Mouse (Mus musculus) layer of hippocampus, postnatal 25 days (tissue): ENCODE data around the gene Apoa2. TPM values are rescaled to one million over a fixed set of nuclear protein-coding genes. Genes with fewer than 3 reads are reported as not detected.
"Not testable (repeated sequence)": the region's sequence is repeated elsewhere in the genome, so short reads cannot be mapped to it uniquely, and the experiment has no call there.

Experiments used
- DNase-seq, 2 experiments: peaks; one replicate each; pipeline ENCODE4 v3.0.0; 2022; ENCODE audit warnings: mixed read lengths in 2 of 2, low spot score in 1 of 2; ENCODE audit errors: extremely low spot score in 1 of 2
- total RNA-seq, 2 experiments: library from RNA; stranded (reverse); gene quantifications; 2 replicates each; pipeline ENCODE4 v1.2.3; 2021

Gene Apoa2
- total RNA-seq, 2 experiments from 2014 or later = 1.9 to 2.3 TPM

DNA sequence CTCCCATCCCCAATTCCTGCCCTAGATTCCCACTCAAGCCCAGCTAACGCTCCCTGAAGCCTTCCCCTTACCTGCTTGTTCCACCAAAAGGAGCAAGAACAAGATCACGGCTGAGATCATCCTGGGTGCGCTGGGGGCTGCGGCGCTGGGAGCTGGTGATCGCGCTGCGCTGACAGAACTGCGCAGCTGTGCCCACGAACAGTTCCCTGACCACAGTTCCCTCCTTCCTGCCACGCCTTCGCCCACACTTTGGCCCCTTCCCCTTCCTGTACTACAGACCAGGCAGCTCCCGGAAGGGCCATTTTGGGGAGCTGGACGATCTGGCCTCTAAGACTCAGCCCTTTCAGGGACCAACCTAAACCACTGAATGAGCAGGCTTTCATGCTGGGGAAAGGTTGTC lies 9.3 kb downstream of the Apoa2 start, which contains the start of gene Fcer1g:
Gene Fcer1g, minus strand, starts transcription at position 240 of the 400 bp plus-strand sequence.
- DNase-seq = no peak

GRCm38 (mm10) chr1:171234538-171234937 lies 9.7 kb downstream of the Apoa2 start:
- no peak for DNase-seq

- DNase-seq = no peak
Observed at GRCm38 (mm10) chr1:171235791-171236190, 10.9 kb downstream of the Apoa2 start.

DNA sequence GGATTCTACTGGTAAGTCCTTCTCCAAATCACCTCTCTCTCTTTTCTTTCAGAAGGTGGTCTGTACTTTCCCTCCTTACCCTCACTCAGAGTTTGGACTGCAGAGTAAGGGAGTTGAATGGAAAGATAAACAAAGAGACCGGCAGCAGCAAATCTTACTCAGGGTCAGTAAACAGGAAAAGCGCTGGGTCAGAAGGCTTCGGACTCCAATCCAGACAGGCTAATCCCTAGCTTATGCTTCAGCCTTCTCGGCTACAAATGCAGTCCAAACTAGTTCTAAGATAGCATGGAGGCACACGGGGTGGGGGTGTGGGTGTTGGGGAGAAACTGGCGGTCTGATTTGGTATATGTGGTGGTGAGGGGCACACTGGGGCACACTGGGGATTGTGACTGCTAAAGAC lies 12.6 kb downstream of the Apoa2 start:
- DNase-seq = no peak

DNA sequence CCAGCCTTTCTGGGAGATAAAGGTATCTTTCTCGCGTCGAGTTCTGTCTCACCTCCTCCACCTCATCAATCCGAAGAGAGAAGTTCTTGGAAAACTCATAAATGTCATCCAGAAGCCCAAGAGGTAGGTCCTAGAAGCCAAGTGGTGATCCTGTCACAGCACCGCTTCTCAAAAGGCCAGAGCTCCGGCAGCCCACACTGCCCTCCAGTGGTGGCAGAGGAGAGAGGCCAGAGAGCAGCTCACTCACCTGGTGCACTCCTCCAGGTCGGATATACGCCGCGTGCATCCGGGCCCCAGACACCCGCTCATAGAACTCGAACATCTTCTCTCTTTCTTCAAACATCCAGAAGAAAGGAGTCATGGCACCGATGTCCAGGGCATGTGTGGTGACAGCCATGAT lies 13.6 kb downstream of the Apoa2 start:
- DNase-seq = peak in 1 of 2 experiments; percentile 49

DNA sequence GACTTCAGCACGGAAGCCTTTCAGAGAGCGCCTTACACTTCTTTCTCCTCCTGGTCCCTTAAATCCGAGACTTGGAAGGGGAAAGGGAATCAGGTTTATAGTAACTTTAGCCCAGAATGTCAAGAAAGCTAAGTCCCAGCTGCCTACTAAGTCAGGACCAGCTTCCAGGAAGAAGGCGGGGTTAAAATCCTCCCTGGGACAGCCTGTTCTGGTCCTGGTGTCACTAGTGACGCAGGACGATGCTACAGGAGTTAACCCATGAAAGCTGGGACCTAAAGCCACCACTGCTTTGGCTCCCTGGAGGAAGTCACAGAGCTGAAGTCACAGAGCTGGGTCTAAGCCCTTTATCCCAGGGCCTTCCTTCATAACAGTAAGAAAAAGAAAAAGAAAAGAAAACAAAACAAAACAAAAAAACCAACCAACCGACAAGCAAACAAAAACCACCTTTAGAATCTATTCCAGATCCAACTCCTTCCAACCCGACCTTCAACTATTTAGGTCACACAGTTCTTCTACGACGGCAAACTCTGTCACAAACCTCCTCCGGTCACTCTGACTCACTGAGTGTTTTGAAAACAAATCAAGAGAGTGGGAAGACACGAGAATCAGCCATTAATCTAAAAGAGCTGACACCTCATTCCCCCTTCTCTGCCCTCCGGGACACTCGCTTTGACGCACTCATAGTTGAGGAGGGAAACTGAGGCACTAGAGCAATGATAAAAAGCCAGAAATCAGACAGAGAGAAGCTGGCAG lies 15.3 kb downstream of the Apoa2 start:
- no peak for DNase-seq

GRCm38 (mm10) chr1:171240911-171241310 lies 16.1 kb downstream of the Apoa2 start:
- no peak for DNase-seq

- DNase-seq = not testable (repeated sequence)
Observed at GRCm38 (mm10) chr1:171241952-171242351, 17.1 kb downstream of the Apoa2 start.

DNA sequence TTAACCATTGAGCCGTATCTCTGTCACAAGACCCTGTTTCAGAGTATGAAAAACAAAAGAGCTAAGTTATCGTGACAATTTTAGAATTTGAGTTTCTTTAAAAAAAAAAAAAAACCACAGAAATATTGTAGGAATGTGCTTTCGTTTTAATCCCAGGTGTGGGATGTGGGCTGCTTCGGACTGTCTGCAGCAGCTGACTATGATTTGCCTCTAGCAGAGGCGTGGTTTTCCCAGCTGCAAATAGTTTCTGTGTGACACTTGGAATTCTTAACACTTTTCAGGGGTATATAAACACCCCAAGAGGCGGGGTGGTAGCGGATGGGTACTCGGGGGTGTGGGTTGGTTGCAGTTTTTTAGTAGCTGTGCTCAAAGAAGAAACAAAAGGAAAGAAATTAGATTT lies 20.5 kb downstream of the Apoa2 start:
- no peak for DNase-seq

- peak; percentile 98 for DNase-seq
Observed at GRCm38 (mm10) chr1:171246709-171247452, 22.0 kb downstream of the Apoa2 start.

DNA sequence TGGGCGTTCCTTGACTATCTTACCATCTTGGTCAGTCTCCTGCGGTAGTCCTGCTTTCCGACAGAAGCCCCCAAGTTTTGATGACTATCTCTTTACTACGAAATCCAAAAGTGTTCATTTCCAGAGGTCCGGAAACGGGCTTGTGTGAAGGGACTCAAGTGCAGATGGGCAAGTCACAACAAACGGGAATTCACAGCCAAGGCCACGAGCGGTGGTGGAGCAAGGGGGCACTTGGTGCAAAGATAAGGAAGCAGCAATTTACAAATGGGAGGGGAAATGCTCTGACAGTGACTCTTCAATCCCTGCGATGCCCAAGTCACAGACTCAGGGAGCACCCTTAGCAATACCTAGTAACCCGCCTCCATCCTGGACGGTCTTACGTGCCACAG lies 22.6 kb downstream of the Apoa2 start:
- no peak for DNase-seq

DNA sequence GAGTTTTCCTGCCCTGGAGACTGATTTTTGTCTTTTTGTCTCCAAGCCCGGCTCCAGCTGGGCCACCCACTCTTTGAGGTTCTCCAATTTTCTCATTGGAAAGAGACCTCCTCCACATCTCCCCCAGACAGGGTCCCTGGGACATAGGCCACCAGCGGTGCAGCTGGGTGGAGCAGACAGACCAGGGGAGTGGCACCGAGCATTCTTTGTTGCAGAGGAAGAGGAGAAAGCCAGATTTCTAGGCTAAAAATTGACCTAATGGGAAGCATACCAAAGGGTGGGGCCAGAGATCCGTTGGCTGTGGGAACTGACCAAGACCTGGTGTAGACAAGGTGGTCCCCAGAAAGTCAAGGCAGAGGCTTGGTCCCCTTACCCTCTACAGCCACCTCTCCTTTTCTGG lies 23.1 kb downstream of the Apoa2 start:
- no peak for DNase-seq

DNA sequence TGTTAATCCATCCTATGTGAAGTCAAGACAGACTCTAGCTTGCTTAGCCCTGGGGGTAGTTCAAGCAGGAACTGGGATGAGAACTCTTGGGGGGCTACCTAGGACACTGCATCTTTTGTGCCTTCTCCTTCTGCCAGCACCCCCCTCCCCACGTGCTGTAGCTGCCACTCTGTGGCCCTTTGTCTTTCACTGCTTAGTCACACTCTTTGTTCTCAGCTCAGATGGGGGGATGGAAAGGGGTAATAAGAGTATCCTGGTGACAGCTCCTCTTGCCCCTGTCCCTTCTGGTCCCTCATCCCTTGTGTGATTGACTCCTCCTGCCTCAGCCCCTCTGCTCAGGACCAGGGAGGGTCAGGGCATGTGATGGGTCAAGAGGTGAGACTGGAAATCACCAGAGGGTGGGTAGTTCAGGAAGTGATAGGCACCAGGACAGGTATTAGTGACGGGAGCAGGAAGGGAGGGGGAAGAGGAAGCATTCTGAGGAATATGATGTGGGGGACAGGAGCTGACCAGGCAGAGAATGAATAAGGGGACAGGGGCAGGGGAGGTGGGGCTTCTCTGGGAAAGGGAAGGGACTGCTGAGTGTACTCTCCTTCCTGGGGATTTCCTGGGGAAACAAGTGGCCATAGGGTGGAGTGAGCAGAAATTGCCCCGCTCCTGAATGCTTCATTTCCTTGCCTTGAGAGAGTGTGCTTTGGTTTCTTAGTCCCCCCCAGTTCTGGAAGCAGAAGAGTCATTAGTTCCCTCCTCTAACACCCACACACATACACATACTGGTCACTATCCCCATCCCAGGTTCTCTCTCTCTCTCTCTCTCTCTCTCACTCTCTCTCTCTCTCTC lies 23.8 kb downstream of the Apoa2 start:
- no peak for DNase-seq

DNA sequence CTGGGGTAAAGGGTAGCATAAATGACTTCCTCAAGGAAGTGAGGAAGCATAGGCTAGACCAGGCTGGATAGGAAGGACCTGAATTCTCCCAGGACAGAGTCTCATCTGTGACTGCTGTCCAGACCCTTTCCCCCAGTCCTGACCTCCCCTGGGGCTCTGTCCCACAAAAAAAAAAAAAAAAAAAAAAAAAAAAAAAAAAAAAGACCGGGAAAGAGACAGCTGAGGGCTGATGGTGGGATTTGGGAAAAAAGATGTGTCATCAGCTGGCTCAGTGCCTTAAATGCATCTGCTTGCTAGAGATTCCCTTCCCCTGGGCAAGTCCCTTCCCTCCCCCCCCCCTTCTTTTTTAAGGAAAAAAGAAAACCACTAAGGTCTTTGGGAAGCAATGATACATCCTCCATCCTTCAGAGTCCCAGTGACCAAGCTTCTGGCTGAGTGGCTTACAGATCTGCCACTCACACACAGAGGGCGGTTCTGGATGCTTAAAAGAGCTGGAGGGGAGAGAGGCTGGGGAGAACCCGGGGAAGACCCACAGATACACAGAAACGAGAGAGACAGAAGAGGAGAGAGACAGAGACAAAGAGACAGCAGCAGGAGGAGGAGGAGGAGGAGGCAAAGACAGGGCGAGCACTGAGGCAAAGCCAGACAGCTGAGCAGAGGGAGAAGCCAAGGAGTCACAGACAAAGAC lies 25.2 kb downstream of the Apoa2 start, which contains the start of gene Adamts4:
Gene Adamts4, plus strand, starts transcription at position 509 of the 688 bp plus-strand sequence.
- peak in 1 of 2 experiments; percentile 52 for DNase-seq

DNA sequence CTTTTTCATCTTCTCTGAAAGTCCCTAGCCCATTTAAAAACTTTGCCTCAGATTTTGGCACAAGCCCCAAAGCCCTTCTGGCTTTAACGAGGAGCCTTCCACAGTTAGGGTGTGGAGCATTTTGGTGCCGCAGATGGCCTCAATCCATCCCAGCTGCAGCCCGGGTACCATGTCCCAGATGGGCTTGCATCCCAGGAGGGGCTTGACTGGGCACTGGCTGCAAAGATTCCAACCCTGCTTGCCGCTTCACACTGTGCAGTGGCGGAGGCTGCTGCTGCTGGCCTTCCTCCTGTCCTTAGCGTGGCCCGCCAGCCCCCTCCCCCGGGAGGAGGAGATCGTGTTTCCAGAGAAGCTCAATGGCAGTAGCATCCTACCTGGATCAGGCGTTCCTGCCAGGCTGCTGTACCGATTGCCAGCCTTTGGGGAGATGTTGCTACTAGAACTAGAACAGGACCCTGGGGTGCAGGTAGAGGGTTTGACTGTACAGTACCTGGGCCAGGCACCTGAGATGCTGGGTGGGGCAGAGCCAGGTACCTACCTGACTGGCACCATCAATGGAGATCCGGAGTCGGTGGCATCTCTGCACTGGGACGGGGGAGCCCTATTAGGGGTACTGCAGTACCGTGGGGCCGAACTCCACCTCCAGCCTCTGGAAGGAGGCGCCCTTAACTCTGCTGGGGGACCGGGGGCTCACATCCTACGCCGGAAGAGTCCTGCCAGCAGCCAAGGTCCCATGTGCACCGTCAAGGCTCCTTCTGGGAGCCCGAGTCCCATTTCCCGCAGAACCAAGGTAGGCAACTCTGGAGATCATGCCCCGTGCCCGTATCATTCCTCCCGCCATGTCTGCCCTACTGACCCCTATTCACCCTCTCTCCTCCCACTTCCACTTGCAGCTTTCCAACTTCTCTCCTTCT lies 26.1 kb downstream of the Apoa2 start, which contains the start of gene Ndufs2:
Gene Ndufs2, minus strand, starts transcription at position 709 of the 914 bp plus-strand sequence.
- DNase-seq = no peak

- DNase-seq = no peak
Observed at GRCm38 (mm10) chr1:171251594-171252324, 26.9 kb downstream of the Apoa2 start.

DNA sequence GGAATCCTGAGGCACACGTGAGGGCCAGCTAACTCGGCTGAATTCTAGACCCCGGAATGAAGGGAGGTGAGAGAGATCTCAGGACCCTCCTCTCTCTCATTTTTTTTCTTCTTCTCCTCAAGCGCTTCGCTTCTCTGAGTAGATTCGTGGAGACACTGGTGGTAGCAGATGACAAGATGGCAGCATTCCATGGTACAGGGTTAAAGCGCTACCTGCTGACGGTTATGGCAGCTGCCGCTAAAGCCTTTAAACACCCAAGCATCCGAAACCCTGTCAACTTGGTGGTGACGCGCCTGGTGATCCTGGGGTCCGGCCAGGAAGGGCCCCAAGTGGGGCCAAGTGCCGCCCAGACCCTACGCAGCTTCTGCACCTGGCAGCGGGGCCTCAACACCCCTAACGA lies 27.6 kb downstream of the Apoa2 start:
- DNase-seq = no peak

GRCm38 (mm10) chr1:171256095-171256818 lies 31.4 kb downstream of the Apoa2 start:
- DNase-seq = no peak
